Mouse (Mus musculus) liver, postnatal 0 days (tissue): ENCODE measurements around the gene Rnf11.

Experiments used
- CTCF ChIP-seq: sonication (generic); IDR thresholded peaks from 2 replicates; pipeline ENCODE4 v1.5.1; 2016; ENCODE audit warnings: antibody characterized with exemption, low read depth
- EP300 ChIP-seq: IDR thresholded peaks from 2 replicates; pipeline ENCODE4 v1.6.1; 2016; ENCODE audit warnings: antibody characterized with exemption, low read depth, mild to moderate bottlenecking

- TF ChIP-seq CTCF = no peak
- TF ChIP-seq EP300 = no peak
These were observed 4.3 kb upstream of the Rnf11 start for GRCm38 (mm10) chr4:109488812-109489211.
